Mouse (Mus musculus): ENCODE data around the gene Lnx1.

DNA sequence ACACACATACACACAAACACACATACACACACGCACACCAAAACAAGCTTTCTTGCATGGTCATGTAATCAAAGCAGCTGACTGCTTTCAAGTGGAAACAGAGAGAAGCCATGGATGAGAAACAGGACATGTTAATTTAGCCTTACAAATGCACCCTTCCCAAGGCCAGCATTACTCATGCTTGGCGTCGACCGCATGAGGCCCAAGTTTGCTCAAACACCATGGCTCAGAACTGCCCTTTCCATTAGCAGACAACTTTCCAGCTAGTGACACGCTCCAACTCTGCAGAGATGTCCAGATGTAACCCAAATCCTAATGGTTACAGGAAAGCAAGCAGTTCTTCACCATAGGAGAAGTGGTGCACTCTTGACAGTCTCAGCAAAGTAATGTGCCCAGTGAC lies 47.8 kb upstream of the Lnx1 start:
- no peak for TF ChIP-seq POLR2A (IDR thresholded peaks at IDR 0.05; ENCODE audit: insufficient read length, low read depth)
- TF ChIP-seq POLR2AphosphoS2 (IDR thresholded peaks at IDR 0.05; ENCODE audit: insufficient read length, low read depth) = no peak
- TF ChIP-seq USF1 (IDR thresholded peaks at IDR 0.05; ENCODE audit: low read depth) = no peak
- TF ChIP-seq MYOG (IDR thresholded peaks at IDR 0.05; ENCODE audit: control insufficient read depth in 1 of 3, insufficient read depth in 1 of 3, insufficient read length in 2 of 3, low read depth in 2 of 3) = no peak
- TF ChIP-seq E2F4 (IDR thresholded peaks at IDR 0.05; ENCODE audit: insufficient read depth) = no peak
- no peak for TF ChIP-seq CEBPB (IDR thresholded peaks at IDR 0.05; ENCODE audit: insufficient read depth, poor library complexity, severe bottlenecking)
- TF ChIP-seq MAX (IDR thresholded peaks at IDR 0.05; ENCODE audit: low read depth) = no peak
- TF ChIP-seq TCF12 (IDR thresholded peaks at IDR 0.05; ENCODE audit: insufficient read depth, poor library complexity, severe bottlenecking) = no peak
- TF ChIP-seq REST (IDR thresholded peaks at IDR 0.05; ENCODE audit: insufficient read depth, insufficient read length) = no peak
- no peak for TF ChIP-seq MYOD1 (IDR thresholded peaks at IDR 0.05; ENCODE audit: control insufficient read depth in 1 of 3, insufficient read length in 2 of 3, low read depth in 2 of 3)

Measured in myocyte (in vitro differentiated cells).